ENCODE assay signal across 8 mouse cellular contexts in genomic region chr5:114897374-114897793, GRCm38 (mm10). TPM values are rescaled to one million over a fixed set of nuclear protein-coding genes. Genes with fewer than 3 reads are reported as not detected.
A peak's percentile ranks its signal among the peaks of the same experiment; 100 is the strongest.
DNase-seq lines count a peak whose midpoint lies in the region; ATAC-seq lines count a peak whose summit lies in the region.

No protein-coding gene starts in this region.

- no peak overlapping the region for H3K9ac ChIP-seq in liver, embryonic 15.5 days

- H3K4me1 ChIP-seq in liver, embryonic 15.5 days (replicated peaks), result peaks cover 12% of the 10 kb centered on the region

- H3K4me3 ChIP-seq in liver, embryonic 15.5 days (replicated peaks), result peak overlapping the region; percentile 25

- peak; percentile 72 for DNase-seq in thymus, postnatal 0 days (ENCODE audit: low spot score)
- DNase-seq in thymus, adult 18-20 months, result no peak
- peak; percentile 22 for DNase-seq in gastrocnemius, postnatal 14 days
- peak; percentile 26 for DNase-seq in ovary, postnatal 14 days (ENCODE audit: low spot score)
- no peak for DNase-seq in left cerebral cortex, adult 9 months (ENCODE audit: low spot score in 2 of 2)
- DNase-seq in layer of hippocampus, postnatal 36 days, result no peak

- H3K27ac ChIP-seq in liver, embryonic 15.5 days (replicated peaks), result no peak overlapping the region

- H3K9me3 ChIP-seq in liver, embryonic 15.5 days (replicated peaks), result no peaks in the 10 kb centered on the region

- intact Hi-C loops in gastrocnemius, postnatal 14 days (cut with DNase I; ENCODE audit: low total_unique reads), result no loop called here

- WGBS in liver, embryonic 15.5 days (ENCODE audit: insufficient replicate concordance), result 3% methylated on average over 7 of the region's 7 CpGs

- ATAC-seq in inflammation-experienced regulatory T-cells, adult 6 months, result peak; percentile 94
- ATAC-seq in liver, embryonic 15.5 days (ENCODE audit: insufficient read depth), result no peak

- H3K27me3 ChIP-seq in liver, embryonic 15.5 days, result peaks cover 7% of the 10 kb centered on the region; the same call in 1 of the 2 replicates

- H3K36me3 ChIP-seq in liver, embryonic 15.5 days (replicated peaks), result no peaks in the 10 kb centered on the region

- peak overlapping the region; percentile 45 for H3K4me2 ChIP-seq in liver, embryonic 15.5 days

RNA-seq across cellular contexts. Expression of gene Oasl2, which starts 0.6 kb away (rescaled TPM):
- 77.9 and 95.8 TPM in 2 replicates for polyA plus RNA-seq in thymus, postnatal 0 days (2015; fragmentation: Nextera tagmentation; extraction: Ambion mirVana)
- total RNA-seq in gastrocnemius, postnatal 14 days (2021), result under 1 TPM; 0.38 to 0.88 TPM
- 10 to 100 TPM in 2 of 3 experiments, 1 to 10 TPM in 1; 8.4 to 15.2 (median 12.1) TPM for polyA plus RNA-seq in inflammation-experienced regulatory T-cells, adult 6 months (2017; shearing (Covaris generic))
- polyA plus RNA-seq in liver, embryonic 15.5 days (2015; fragmentation: Nextera tagmentation; extraction: Ambion mirVana), result 3.5 and 3.8 TPM in 2 replicates
- 1 to 10 TPM; 1.4 to 2.4 TPM for total RNA-seq in layer of hippocampus, postnatal 36 days (2021)

RNA-seq across cellular contexts. Expression of gene Oasl1, which starts 25.7 kb away (rescaled TPM):
- 5.0 and 6.3 TPM in 2 replicates for polyA plus RNA-seq in thymus, postnatal 0 days (2015; fragmentation: Nextera tagmentation; extraction: Ambion mirVana)
- total RNA-seq in gastrocnemius, postnatal 14 days (2021), result not detected
- 1 to 10 TPM; 1.9 to 3.9 (median 2.6) TPM for polyA plus RNA-seq in inflammation-experienced regulatory T-cells, adult 6 months (2017; shearing (Covaris generic))
- 0.51 and 0.88 TPM in 2 replicates for polyA plus RNA-seq in liver, embryonic 15.5 days (2015; fragmentation: Nextera tagmentation; extraction: Ambion mirVana)
- not detected for total RNA-seq in layer of hippocampus, postnatal 36 days (2021)

RNA-seq across cellular contexts. Expression of gene Gm9936, which starts 38.9 kb away (rescaled TPM):
- polyA plus RNA-seq in thymus, postnatal 0 days (2015; fragmentation: Nextera tagmentation; extraction: Ambion mirVana), result not detected in 2 replicates
- not detected for total RNA-seq in gastrocnemius, postnatal 14 days (2021)
- not detected for polyA plus RNA-seq in inflammation-experienced regulatory T-cells, adult 6 months (2017; shearing (Covaris generic))
- polyA plus RNA-seq in liver, embryonic 15.5 days (2015; fragmentation: Nextera tagmentation; extraction: Ambion mirVana), result not detected in 2 replicates
- under 1 TPM; 0.72 to 0.76 TPM for total RNA-seq in layer of hippocampus, postnatal 36 days (2021)

RNA-seq across cellular contexts. Expression of gene 4930519G04Rik, which starts 43.9 kb away (rescaled TPM):
- not detected in 2 replicates for polyA plus RNA-seq in thymus, postnatal 0 days (2015; fragmentation: Nextera tagmentation; extraction: Ambion mirVana)
- total RNA-seq in gastrocnemius, postnatal 14 days (2021), result not detected
- not detected for polyA plus RNA-seq in inflammation-experienced regulatory T-cells, adult 6 months (2017; shearing (Covaris generic))
- not detected in 2 replicates for polyA plus RNA-seq in liver, embryonic 15.5 days (2015; fragmentation: Nextera tagmentation; extraction: Ambion mirVana)
- total RNA-seq in layer of hippocampus, postnatal 36 days (2021), result not detected

RNA-seq across cellular contexts. Expression of gene 2210016L21Rik, which starts 44.6 kb away (rescaled TPM):
- 58.5 and 69.2 TPM in 2 replicates for polyA plus RNA-seq in thymus, postnatal 0 days (2015; fragmentation: Nextera tagmentation; extraction: Ambion mirVana)
- total RNA-seq in gastrocnemius, postnatal 14 days (2021), result 10 to 100 TPM; 26.3 to 30.7 TPM
- polyA plus RNA-seq in inflammation-experienced regulatory T-cells, adult 6 months (2017; shearing (Covaris generic)), result 10 to 100 TPM; 33.3 to 49.6 (median 36.0) TPM
- polyA plus RNA-seq in liver, embryonic 15.5 days (2015; fragmentation: Nextera tagmentation; extraction: Ambion mirVana), result 10.2 and 12.3 TPM in 2 replicates
- 100 to 1,000 TPM; 185 to 227 TPM for total RNA-seq in layer of hippocampus, postnatal 36 days (2021)

Comparison
In these comparisons a context has a peak if more than half of its experiments do, and no peak if none do; other contexts are left out.
1. DNase-seq: peak in thymus, postnatal 0 days (single experiment), gastrocnemius, postnatal 14 days (single experiment) and ovary, postnatal 14 days (single experiment); none in thymus, adult 18-20 months (0 of 2), left cerebral cortex, adult 9 months (0 of 2) and layer of hippocampus, postnatal 36 days (0 of 2).